Mouse (Mus musculus) adrenal gland, postnatal 10 days (tissue): ENCODE results near the gene Spef1. TPM values are rescaled to one million over a fixed set of nuclear protein-coding genes. Genes with fewer than 3 reads are reported as not detected.

Experiments used
- DNase-seq: peaks from one replicate; pipeline ENCODE4 v3.0.0; 2021; ENCODE audit warnings: mixed read lengths
- total RNA-seq, 2 experiments: library from RNA; stranded (reverse); gene quantifications; 2 replicates each; pipeline ENCODE4 v1.2.3; 2021

Spef1 gene
- total RNA-seq, 2 experiments from 2014 or later = 7.4 to 10.5 TPM

DNA sequence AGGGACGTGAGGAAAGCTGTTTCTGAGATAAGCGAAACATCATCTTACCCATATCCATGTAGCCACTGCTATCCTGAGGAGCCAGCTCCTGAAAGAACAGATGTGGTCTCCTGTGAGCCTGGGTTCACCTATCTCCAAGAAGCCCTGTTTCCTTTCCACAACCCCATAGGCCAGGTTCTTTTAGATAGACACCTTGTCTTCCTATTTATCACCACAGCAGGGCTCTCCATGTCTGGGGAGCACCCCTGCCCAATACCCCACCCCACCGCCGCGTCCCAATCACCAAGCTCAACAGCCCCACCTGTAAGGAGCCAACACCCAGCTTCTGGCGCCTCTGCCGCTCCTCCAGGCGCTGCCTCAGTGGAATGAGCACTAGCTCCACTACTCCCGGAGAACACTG lies 14.8 kb downstream of the Spef1 start:
- DNase-seq = no peak

DNA sequence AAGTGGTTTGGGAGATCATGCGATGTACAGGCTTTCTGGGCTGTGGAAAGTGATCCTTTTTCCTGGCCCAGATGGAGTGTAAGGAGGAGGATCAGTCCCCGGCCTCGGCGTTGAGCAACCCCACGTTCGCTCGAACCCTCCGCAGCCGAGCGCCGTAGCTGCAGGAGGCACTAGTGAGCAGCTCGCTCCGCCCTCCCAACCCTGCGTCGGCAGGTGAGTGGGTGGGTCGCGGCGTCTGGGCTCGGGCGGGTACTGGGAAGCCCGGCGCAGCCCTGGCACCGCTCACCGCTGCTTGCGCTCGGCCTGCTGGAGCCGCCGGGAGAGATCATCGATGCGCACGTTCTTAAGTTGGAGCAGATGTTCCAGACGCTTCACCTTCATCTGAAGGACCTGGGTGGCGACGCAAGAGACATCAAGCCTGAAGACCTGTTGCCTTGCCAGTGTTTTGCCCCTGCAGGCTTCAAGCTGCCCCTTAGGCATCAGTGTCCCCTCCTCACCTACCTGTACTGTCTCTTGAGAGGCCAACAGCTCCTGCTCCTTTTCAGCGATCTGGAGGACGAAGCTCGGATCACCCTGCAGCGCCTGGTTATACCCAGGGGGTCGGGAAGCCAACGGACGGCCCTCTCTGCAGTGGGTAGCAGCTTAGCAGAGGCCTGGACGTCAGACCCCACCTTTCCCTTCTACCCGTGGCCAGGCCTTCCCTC lies 15.5 kb downstream of the Spef1 start:
- peak; percentile 81 for DNase-seq

DNA sequence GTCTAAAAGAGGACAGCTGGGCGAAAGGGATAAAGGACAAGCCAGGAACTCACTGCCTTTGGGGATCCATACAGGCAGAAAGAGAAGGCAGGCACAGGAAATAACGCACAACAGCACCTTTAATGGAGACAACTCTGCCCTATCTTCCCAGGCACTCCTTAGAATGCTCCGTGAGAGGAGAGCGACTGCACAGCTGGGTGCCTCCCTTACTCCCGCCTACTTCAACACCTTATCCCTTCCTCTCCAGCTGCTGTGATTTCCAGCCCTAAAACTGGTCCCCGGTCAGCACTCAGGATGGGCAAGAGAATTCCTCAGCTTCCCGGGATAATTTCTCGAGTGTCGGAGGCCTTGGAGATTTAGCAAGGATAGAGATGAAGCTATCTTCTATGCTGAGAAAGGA lies 16.1 kb downstream of the Spef1 start:
- no peak for DNase-seq

DNA sequence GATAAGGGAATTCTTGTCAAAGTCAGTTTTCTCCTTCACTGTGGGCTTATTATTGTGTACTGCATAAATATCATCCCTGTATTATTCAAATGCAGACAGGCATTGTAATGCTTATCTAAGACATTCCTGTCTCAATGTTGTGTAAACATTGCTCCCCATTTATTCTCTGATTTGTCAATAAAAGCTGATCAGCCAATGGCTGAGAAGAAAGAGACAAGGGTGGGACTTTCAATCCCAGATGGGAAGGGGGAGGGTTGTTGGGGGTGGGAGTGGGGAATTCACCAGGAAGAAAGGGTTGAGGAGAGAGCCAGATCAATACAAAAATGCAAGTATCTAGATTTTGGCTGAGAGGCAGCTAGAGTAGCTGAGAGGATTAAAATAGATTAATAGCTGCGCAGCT lies 18.2 kb downstream of the Spef1 start:
- no peak for DNase-seq

DNA sequence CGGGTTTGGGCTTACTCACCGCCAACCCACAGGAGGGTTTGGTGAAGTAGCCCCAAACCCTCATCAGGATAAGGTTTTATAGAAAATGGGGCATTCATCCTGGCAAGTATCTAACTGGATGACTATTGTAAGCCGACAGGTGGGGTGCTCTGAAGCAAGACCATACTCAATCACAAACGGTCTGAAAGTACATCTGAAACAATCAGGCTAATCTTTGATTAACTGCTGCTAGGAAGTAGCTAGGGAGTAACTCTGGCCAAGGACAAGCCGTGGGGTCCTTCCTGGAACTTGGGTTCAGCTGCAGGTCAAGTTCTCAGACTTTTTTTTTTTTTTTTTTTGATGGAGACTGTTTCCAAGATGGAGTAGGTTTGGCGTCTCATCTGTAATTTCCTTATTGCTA lies 19.1 kb downstream of the Spef1 start:
- no peak for DNase-seq

DNA sequence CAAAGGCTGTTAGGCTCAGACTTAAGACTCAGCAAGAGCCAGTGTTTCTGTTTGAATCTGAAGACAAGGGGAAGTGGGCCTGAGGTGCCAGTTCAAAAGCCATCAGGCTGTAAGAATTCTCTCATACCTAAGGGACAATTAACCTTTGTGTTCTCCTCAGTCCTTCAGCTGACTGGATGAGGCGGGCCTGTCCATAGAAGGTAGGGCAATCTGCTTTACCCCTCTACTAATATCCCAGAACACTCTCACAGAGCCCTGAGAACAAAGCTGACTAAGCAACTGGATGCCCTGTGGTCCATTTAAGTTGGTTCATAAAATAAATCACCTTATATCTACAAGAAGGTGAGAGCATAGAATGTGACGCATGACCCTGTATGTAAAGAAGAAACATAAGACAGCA lies 20.9 kb downstream of the Spef1 start:
- DNase-seq = no peak

DNA sequence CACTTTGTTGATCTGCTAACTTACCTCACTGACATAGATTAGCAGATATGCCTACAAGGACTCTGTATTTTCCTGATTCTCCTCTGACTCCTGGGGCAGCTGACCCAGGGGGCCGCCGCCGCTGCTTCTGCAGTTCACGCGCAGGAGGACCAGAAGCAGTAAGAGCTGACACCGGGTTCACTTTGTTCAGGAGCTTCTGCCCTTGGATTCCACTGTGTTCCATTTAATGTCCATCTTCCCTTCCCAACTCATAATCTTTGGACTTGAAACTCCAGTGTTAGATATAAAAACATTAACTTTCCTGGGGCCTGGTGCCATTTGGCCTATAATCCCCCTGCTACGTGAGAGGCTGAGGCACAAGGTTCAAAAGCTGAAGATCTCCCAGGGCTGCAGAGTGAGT lies 23.2 kb downstream of the Spef1 start:
- no peak for DNase-seq

DNA sequence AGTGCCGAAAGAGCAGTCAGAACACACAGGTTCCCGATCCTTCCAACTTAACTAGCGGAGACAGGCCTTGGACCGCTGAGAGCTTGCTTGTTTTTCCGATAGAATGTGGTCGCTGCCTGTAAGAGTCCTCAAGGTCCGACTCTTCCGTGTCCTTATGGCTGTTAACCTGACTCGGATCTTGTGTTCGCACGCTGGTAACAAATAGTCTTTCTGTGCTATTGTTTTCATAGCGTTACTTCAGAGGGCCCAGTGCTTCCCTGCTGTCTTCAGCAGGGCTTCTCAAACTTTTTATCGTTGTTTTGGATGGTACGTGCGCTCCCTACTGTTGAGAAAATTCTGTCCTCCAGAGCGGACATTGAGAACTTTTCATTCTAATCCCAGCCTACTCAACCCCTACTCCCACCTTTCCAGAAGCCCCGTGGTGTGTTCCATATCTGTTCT lies 26.4 kb downstream of the Spef1 start:
- DNase-seq = peak; percentile 34

DNA sequence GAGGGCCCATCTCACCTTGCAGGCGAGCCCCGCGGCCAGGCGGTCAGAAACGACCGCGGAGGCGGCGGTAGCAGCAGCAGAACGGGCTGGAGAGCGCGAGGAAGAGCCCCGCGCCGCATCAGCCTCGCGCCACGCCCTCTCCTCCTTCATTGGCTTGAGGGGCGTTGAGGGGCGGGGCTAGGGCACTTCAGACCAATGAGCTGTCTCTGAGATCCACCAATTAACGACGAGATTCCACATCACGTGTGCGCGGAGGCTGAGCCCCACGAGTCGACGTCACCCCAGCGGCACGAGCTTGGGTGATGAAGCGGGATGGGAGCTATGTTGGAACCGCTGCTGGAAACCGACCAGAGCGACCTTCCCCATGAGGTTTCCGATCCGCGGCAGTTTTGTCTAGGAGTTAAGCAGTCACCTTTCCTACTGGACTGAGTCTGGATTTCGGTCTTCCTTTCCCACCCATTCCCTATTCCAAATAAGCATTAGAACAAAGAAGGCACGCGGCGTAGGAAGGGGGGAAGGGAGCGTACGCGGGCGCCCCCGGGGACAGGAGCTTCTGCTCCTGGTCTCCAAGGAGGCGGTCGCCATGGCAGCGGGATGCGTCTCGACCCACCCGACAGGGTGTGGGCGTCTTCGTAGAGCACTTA lies 27.0 kb downstream of the Spef1 start, which contains the start of gene 1700037H04Rik:
1700037H04Rik (minus strand) TSS at position 144 of the 644 bp plus-strand sequence.
- DNase-seq = peak; percentile 96

DNA sequence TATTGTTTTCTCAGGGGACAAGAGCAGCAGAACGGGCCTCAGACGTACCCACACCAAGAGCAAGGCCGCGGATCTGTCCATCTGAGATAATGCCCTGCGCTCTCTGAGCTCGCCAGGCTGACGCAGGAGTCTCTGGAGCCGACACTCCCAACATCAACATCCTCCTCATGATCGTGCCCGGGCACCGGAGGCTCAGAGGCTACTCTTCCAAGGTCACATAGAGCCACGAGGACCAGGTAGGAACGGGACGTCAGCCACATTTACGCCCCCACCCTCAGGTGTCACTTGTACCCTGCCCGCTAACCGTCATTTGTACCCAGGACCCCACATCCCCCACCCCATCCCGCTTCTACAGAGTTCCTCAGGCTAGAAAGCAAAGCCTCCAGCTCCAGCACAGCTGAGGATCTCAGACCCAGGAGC lies 27.6 kb downstream of the Spef1 start:
- peak; percentile 51 for DNase-seq

DNA sequence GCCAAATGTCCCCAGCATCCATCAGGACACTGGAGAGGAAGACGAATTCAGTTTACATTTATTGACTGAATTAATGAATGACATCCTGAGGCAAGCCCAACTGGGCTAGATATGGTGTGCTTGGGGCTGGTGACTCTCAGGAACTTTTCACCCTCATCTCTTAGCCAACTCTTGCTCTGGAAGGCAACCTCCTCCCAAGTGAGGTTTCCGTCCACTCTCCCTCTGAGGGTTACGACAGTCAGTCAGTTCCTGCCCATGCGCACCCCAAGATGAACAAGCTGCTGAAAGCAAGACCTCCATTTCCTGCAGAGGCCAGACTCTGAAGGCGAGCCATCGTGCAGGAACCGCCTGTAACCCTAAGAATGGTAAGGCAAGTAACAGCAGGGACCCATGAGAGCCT lies 30.1 kb downstream of the Spef1 start:
- peak; percentile 37 for DNase-seq

DNA sequence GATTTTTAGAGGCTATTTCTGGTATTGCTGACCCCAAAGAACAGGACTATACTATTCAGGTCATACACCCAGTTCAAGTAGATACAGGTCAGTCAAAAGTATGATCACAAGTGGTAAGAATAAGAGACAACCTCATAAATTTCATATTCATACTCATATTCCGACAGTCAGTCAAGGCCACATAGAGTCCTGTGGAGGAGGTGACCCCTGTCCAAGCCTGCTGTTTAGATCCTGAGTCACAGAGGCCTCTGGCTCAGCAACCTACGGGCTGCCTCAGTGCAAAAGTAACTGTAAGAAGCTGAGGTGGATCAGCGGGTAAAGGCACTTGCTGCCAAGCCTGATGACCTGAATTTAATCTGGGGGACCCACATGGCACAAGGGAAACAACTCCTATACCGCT lies 33.0 kb downstream of the Spef1 start:
- DNase-seq = no peak

DNA sequence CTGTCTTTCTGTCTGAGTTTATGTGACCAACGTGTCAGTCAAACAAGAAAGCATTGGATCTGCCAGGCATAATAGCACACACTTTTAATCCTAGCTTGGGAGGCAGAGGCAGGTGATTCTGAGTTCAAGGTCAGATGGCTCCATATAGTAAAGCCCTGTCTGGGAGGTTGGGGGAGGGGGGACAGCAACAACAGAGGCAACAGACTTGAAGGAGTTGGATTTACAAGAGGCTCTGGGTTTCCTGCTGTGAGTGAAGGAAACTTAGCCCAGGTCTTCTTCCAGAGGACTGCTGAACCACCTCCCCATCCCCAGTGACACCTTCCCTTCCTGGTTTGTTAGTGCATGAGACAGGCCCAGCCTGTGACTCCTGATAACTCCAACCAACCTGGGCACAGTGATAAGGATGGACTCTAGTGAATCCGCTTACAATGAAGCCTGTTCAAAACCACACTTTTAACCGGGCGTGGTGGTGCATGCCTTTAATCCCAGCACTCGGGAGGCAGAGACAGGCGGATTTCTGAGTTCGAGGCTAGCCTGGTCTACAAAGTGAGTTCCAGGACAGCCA lies 34.8 kb downstream of the Spef1 start:
- DNase-seq = no peak

DNA sequence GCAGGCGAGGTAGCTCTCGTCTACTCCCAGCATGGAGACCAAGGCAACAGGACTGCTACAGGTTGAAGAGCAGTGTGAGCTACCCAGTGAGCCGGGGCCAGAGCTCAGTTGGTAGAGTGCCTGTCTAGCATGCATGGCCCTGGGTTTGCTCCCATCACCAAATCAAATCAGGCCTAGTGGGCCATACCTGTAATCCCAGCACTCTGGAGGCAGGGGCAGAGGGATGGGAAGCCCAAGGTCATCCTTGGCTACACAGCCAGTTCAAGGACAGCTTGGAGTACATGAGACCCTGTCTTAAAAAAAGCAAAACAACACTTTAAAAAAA lies 37.9 kb downstream of the Spef1 start:
- no peak for DNase-seq

DNA sequence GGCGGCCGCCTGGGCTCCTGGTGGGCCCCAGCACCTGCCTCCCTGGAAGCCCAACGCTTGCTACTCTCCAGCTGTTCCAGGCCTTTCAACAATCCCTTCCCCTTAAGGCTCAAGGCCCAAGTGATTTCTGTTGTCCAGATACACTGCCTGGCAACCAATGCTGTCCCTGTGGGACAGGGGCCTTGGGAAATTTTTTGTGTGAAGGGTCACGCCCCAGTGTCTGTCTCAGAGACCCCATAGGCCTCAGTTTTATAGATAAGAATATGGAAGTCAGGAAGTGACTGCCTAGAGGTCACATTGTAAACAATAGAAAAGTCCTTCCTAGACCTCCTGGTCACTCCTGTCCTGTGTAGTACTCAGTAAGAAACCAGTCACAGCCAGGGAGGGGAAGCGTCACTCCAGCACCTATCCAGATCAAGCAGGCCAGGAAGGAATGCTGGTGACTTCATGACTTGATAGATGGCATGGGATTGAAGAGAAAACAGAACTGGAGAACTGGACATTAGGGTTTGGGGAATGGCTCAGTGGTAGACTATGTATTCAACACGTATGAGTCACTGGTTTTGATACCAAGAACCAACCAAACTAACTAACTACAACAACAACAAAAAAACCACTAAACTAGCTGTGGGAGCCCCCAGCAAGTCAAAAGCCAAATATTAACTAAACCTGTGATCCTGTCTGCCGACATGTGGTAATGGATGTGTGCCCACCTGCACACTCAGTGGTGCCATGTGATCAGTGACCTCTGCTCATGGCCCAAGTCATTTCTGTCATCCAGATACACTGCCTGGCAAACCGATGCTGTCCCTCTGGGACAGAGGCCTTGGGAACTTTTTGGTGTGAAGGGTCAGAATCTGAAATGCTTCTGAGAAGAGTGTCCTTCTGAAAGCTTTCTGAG lies 38.5 kb downstream of the Spef1 start:
- peak; percentile 64 for DNase-seq

DNA sequence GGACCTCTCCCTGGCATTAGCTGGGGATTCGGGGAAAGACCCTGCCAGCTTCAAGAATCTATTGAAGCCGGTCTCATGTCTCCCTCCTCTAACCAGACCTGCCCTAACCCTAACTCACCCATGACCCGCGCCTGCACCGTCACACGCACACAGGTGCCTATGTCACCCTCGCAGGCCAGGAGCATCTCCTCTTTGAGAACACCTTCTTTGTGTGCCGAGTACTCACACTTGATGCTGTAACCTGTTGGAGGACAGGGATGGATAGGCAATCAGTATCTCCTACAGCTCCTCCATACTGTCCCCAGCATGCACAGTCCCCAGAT lies 40.1 kb downstream of the Spef1 start:
- DNase-seq = no peak

DNA sequence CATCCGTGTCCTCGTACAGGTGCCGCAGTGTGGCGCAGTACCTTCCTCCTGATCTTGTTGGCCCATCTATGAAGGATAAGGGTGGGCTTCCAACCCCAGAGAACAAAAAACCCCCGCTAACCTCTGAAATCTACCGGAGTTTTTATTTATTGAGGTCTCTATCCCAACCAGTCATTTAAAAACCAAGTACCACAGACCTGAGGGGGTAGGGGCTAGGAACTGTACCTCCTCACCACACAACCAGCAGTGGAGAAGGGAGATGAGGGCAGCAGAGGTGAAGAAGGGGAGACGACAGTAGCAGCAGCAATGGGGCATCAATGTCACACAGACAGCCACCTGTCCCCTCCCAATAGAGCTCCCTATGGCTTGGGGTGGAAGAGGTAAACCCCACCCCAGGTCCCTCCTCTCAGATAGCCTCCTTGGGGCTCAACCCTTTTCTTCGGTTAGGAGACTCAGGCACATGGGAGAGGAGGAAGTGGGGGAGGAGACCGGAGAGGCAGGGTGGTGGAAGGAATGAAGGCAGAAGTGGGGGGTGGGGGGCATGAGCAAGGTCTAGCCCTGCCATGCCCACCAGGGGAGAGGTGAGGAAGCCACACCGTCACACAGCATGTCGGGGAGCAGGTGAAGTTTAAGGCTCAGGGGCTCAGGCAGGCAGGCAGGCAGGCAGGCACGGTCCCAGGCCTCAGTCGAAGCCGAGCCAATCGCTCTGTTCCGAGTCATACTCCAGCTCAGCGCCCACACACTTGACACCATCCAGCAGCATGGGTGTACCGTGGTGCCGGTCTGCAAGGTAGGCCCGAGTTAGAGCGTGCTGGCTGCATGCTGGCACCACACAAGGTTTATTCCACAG lies 40.7 kb downstream of the Spef1 start:
- DNase-seq = peak; percentile 58

DNA sequence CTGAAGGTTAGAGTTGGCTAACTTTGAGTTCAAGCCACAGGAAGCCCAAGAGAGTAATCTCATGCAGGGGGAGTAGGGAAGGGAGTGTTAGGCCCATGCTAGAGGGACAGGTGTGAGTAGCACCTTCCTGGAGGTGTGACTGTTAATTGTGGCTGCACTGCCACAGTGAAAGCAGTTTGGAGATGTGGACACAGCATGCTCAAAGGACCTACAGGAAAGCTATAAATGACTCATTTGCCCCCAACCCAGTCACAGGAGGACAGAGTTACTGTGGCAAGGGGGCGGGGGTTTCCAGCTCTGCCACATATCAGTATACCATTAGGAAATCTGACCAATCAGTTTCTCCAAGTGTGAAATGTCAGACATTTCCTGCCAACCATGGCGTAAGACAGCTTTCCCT lies 41.5 kb downstream of the Spef1 start:
- no peak for DNase-seq

DNA sequence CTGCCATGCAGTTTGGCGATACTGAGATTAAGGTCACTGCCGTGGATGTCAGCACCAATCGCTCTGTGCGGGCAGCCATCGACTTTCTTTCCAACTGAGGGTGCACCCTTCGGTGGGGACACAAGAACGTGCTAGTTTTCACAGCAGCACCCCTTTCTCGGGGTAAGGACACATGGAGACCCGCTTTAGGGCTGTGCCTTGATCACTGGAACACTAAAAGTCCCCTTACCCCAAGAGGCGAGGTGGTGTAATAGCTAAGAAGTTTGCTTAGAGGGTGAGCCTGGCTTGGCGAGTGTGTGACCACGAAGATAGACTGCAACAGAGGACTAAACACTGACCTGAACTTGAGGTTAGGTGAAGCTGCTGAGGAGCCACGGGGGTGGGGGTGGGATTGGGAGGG lies 42.0 kb downstream of the Spef1 start:
- no peak for DNase-seq

DNA sequence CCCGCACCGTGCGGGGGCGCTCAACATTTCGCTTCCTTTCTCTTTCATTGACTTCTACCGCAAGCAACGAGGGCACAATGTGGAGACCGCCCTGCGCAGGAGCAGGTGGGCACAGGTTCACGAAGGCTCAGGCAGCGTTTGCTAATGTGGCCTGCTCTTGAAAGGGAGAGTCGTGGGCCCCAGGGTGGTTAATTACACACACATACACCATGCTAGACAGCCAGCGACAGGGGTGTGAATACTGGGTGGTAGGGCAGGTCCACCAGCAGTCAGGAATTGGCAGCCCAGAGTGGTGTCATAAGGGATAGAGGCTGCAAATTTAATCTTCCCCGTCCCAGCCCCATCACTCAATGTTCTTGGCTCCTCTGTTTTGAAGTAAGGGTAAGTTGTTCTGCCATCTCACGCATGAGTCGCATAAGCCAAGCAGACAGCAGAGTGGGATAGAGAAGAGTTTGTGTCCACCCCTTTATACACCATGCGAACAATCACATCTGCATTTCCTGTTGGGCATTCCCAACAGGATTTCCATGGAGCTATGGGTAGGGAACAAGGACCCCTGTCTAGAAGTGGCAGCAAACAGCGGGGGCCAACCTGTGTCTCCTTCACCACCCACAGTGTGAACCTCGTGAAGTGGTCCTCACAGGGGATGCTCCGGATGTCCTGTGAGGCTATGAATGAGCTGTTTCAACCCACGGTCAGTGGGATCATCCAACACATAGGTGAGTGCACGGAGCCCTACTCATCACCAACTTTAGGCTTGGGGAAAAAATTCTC lies 43.9 kb downstream of the Spef1 start:
- no peak for DNase-seq

DNA sequence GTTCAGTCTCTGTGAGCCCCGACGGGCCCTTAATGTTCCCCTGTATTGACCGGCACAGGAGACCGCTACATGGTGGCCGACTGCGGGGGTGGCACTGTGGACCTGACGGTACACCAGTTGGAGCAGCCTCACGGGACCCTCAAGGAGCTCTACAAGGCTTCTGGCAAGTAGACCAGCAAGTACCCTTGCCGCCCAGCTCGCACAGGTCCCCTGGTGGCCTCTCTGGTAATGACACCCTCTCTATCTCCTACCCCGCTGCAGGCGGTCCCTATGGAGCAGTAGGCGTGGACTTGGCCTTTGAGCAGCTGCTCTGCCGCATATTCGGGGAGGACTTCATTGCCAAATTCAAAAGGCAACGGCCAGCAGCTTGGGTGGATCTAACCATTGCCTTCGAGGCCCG lies 44.5 kb downstream of the Spef1 start:
- DNase-seq = peak; percentile 90
